Mouse (Mus musculus) large intestine, adult 2 months (tissue): ENCODE results near the gene Samd8. TPM values are rescaled to one million over a fixed set of nuclear protein-coding genes. Genes with fewer than 3 reads are reported as not detected.

ENCODE experiments used
- DNase-seq: peaks from one replicate; pipeline ENCODE4 v3.0.0-alpha.2; 2012; ENCODE audit warnings: low read depth, low spot score
- WGBS: fragments of 180-500 bp; shearing (Covaris S2); methylation state at CpG from one replicate; pipeline ENCODE4 v1.1.7; 2018; 5-methylcytosine and 5-hydroxymethylcytosine counted together
- polyA plus RNA-seq: library from polyadenylated mRNA; depleted of rRNA; stranded (reverse); fragments of >200 nt; gene quantifications from 2 replicates; pipeline ENCODE4 v1.2.3, GENCODE M21; 2012

Samd8 gene
- polyA plus RNA-seq, 1 experiment, result 7.0 TPM

DNA sequence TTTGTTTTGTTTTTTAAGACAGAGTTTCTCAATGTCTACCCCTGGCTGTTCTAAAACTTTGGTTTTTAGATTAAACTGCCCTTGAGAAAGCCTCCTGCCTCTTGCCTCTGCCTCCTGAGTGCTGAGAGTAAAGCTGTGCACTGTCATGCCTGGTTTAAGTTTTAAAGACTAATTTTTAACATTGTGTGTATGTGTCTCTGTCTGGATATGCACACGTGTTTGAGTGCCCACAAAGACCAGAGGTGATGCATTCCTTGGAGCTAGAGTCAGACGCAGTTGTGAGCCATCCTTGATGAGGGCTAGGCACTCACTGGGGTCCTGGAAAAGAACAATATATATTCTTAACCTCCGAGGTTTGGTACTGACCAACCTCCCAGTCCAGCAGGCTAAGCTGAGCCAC lies 37.0 kb downstream of the Samd8 start:
- DNase-seq, result no peak
- 90% methylated on average over 3 of the region's 3 CpGs for WGBS

- no peak for DNase-seq
- WGBS, result 88% methylated on average over 5 of the region's 5 CpGs
Measured at GRCm38 (mm10) chr14:21788121-21788520, 37.8 kb downstream of the Samd8 start.

GRCm38 (mm10) chr14:21790585-21791251 lies 40.4 kb downstream of the Samd8 start:
- WGBS, result 43% methylated on average over 9 of the region's 9 CpGs
- DNase-seq, result no peak

GRCm38 (mm10) chr14:21791722-21792121 lies 41.4 kb downstream of the Samd8 start:
- DNase-seq, result no peak
- 94% methylated on average over 4 of the region's 4 CpGs for WGBS

DNA sequence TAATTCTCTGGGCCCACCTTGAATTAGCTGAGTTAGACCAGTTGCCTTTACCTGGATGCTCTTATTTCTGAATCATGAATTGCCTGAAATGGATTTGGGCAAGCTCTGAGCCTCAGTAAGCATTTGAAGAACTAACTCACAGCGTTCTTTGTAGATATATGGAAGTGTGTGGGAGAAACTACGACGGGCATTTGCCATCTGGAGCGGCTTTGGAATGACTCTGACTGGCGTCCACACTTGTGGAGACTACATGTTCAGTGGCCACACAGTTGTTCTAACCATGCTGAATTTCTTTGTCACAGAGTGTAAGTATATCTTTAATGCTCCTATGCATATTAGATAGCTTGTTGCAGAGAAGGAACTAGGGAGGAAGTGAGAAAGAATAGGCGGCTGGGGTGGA lies 41.9 kb downstream of the Samd8 start:
- DNase-seq, result no peak
- 97% methylated on average over 6 of the region's 6 CpGs for WGBS

DNA sequence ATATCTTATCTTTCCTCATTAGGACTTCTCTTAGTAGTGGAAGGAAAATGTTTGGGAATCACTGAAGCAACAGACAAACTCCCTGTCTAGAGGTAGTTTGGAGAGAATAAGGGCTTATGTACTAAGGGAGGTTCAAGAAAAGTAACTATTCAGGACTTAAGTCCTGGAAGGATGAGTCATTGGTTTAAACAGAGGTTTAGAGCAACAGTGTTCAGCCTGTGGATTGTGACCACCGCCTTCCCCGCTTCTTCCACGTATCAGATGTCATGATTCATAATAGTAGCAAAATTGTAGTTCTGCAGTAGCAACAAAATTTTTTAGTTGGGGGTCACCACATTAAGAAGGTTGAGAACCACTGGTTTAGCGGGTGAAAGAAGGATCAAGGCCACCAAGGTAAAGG lies 50.3 kb downstream of the Samd8 start:
- WGBS, result 90% methylated on average over 4 of the region's 4 CpGs
- no peak for DNase-seq

GRCm38 (mm10) chr14:21801624-21802023 lies 51.3 kb downstream of the Samd8 start:
- 89% methylated on average over 7 of the region's 7 CpGs for WGBS
- no peak for DNase-seq

GRCm38 (mm10) chr14:21802543-21803206 lies 52.3 kb downstream of the Samd8 start:
- whole genome bisulfite sequencing, result 94% methylated on average over 6 of the region's 6 CpGs
- DNase-seq, result no peak

- 25% methylated on average over 2 of the region's 2 CpGs for whole genome bisulfite sequencing
- no peak for DNase-seq
Measured at GRCm38 (mm10) chr14:21806203-21806602, 55.9 kb downstream of the Samd8 start.

- 39% methylated on average over 3 of the region's 3 CpGs for WGBS
- DNase-seq, result no peak
Measured at GRCm38 (mm10) chr14:21806631-21807160, 56.4 kb downstream of the Samd8 start.

DNA sequence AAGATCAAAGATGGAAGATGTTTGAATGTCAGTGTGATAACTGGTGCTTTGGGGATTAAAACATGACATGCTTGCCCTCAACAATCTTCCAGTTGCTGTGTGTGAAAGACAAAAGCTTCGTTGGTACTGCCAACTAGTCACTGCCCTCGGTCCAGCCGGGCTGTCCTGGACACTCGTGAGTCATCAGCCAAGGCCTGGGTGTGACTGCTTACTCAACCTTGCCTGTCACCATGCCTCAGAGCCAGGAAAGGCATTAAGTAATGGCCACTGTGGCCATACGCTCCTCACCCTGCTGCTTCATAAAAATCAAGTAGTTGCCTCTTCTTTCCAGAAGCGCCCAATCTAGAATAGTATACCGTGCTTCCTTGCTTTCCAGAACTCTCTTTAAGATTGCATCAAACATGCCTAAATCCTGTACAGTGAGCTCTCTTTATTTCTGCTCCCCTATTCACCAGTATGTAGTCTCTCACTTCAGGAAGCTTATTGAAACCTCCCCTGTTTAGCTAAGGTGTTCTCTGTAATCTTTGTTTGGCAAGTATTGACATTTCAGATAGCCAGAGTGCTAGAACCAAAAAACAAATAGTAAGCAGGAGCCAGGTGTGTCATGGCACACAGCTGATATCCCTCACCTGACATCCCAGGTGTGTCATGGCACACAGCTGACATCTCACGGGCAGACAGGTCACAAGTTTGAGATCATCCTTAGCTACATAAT lies 58.0 kb downstream of the Samd8 start:
- WGBS, result 43% methylated on average over 8 of the region's 8 CpGs
- DNase-seq, result no peak

DNA sequence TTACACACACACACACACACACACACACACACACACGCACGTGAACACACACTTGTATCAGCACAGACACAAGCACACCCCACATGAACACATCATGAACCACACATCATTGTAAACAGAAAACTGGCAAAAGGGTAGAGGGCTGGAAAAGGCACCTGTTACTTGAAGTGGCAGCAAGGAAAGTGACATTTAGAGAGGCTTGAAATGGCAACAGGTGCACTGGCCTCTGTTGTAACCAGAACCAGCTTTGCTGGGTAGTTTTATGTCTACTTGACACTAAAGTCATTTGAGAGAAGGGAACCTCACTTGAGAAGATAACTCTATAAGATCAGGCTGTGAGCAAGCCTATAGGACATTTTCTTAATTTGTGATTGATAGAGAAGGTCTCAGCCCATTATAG lies 59.1 kb downstream of the Samd8 start:
- no peak for DNase-seq
- WGBS, result 89% methylated on average over 2 of the region's 2 CpGs

GRCm38 (mm10) chr14:21811301-21811700 lies 61.0 kb downstream of the Samd8 start:
- no peak for DNase-seq
- 83% methylated on average over 4 of the region's 4 CpGs for WGBS

GRCm38 (mm10) chr14:21811744-21812393 lies 61.5 kb downstream of the Samd8 start:
- WGBS, result 89% methylated on average over 10 of the region's 10 CpGs
- DNase-seq, result no peak

- WGBS, result 23% methylated on average over 14 of the region's 14 CpGs
Measured at GRCm38 (mm10) chr14:21812590-21813162, 62.3 kb downstream of the Samd8 start.

DNA sequence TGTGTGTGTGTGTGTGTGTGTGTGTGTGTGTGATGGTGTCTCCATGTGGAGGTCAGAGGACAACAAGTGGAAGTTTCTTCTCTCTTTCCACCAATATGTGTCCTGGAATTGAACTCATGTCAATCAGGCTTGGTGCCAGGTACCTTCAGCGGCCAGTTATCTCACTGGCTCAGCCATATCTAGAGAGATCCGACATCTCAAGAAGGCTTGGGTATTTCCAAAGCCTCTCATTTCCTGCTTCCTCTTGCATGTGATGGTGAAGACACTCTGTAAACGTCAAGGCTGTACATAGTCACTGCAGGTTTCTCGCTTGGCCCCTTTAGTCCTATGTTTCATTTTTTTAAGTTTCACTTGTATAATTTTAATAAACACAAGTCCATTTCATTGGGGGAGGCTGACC lies 62.9 kb downstream of the Samd8 start:
- no peak for DNase-seq
- 41% methylated on average over 4 of the region's 4 CpGs for WGBS

More at GRCm38 (mm10) chr14:21812590-21813162, 62.3 kb downstream of the Samd8 start:
- no peak for DNase-seq

DNA sequence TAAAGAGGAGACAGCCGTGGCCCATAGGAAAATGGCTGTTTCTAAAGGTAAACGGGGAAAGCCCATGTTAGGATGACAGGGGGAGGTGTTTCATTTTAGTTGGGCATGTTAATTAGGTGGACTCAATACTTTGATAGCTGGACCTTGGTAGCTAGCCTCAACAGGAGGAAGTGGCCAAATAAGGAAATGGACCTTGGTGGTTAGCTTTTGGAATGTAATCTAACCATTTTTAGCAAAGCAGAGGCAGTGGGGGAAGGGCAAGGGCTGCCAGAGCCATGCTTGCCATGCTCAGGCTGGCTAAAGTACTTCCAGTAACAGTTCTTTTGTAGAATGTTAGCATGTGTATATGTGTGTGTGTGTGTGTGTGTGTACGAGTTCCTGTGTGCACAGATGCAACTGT lies 63.5 kb downstream of the Samd8 start:
- DNase-seq, result no peak
- WGBS, result 78% methylated on average over 3 of the region's 3 CpGs

- 95% methylated on average over 4 of the region's 4 CpGs for WGBS
- DNase-seq, result no peak
Measured at GRCm38 (mm10) chr14:21814606-21815005, 64.3 kb downstream of the Samd8 start.

DNA sequence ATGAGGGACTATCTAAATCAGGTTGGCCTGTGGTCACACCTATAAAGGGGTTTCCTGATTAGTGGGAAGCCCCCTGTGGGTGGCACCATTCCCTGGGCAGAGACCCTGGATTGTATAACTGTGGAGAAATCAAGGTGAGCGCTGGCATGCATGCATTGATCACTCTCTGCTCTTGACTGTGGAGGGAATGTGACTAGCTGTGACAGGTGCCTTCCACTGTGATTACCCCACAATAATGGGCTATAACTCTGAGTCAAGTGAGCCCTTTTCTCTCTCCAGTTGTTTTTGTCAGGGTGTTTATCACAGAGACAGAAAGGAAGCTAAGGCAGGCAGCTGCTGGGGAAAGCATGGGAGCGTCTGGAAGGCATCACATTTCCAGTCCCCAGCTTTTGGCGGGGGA lies 65.9 kb downstream of the Samd8 start:
- 79% methylated on average over 3 of the region's 3 CpGs for WGBS
- DNase-seq, result no peak

DNA sequence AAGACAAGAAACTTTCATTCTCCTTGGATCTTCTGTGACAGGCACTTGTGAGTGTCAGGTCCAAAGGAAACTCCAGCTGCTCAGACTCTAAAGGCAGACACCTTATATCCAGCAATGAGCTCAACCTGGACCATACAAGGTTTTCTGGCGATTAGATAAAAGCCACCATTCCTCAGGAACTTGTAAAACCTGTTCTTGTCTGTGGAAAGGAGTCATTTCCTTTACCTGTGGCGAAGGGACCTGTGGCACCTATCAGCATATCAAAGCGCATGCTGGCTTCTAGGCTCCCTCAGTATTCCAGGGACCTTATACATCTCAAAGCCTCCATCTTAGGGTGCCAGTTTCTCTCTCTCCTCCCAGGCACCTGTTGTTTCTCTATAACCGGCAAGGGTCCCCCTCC lies 67.1 kb downstream of the Samd8 start:
- DNase-seq, result no peak

More for the DNA sequence above, 67.1 kb downstream of the Samd8 start:
- WGBS, result 29% methylated on average over 4 of the region's 4 CpGs
